Mouse (Mus musculus) cortical plate, adult 2 months (tissue): Measurements from ENCODE around the gene Alkbh7.

ENCODE experiments used
- CTCF ChIP-seq: fragments of 200-500 bp; IDR thresholded peaks from 2 replicates; pipeline ENCODE4 v1.5.1; 2011; ENCODE audit warnings: mild to moderate bottlenecking, control low read depth, low read length; ENCODE audit not compliant: insufficient read depth; ENCODE audit errors: extremely low read depth
- POLR2A ChIP-seq: fragments of 200-500 bp; IDR thresholded peaks from 2 replicates; pipeline ENCODE4 v1.6.1; 2011; ENCODE audit warnings: mild to moderate bottlenecking, low read length, control low read depth; ENCODE audit not compliant: insufficient read depth; ENCODE audit errors: extremely low read depth

DNA sequence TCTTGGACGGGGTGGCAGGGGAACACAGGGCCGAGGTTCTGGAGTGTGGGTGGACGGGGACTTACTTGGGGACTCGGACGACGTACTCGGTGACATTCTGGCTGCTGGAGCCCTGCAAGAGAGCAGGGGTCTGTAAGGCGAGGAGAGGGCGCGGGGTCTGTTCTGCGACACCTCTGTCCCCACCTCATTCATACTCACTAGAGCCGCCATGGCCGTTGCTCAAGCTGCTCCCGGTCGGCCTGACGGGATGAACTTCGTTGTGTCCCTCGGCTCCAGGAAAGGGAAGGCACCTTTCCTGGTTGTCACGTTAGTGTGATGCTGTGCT lies 13.7 kb downstream of the Alkbh7 start:
- TF ChIP-seq POLR2A (no peak), CTCF (no peak)
